Mouse (Mus musculus) brain, embryonic 14.5 days (tissue): Measurements from ENCODE around the gene Klf3.

Source experiments
- CTCF ChIP-seq: fragments of 200-500 bp; IDR thresholded peaks from 2 replicates; pipeline ENCODE4 v1.5.1; 2012; ENCODE audit warnings: inconsistent platforms, mild to moderate bottlenecking, moderate library complexity, borderline replicate concordance; ENCODE audit not compliant: insufficient read depth, insufficient read length; ENCODE audit errors: extremely low read depth
- POLR2A ChIP-seq: fragments of 200-500 bp; IDR thresholded peaks from 2 replicates; pipeline ENCODE4 v1.6.1; 2012; ENCODE audit warnings: mild to moderate bottlenecking, inconsistent platforms, borderline replicate concordance; ENCODE audit not compliant: poor library complexity, insufficient read depth, insufficient read length, severe bottlenecking; ENCODE audit errors: extremely low read depth

GRCm38 (mm10) chr5:64765765-64766164, 37.4 kb upstream of the Klf3 start:
- TF ChIP-seq CTCF (no peak), POLR2A (no peak)
